ENCODE assay signal across 8 mouse cellular contexts in genomic region chr14:99046031-99046781, GRCm38 (mm10). TPM values are rescaled to one million over a fixed set of nuclear protein-coding genes. Genes with fewer than 3 reads are reported as not detected.
DNase-seq lines count a peak whose midpoint lies in the region; ATAC-seq and TF ChIP-seq lines count a peak whose summit lies in the region.

TSS of gene Mzt1 (minus strand) at chr14:99046134.
TSS of gene Bora (plus strand) at chr14:99046222.

- H3K27me3 ChIP-seq in heart, embryonic 10.5 days (ENCODE audit: insufficient read depth, poor library complexity, severe bottlenecking), result no peaks in the 10 kb centered on the region
- H3K27me3 ChIP-seq in kidney, embryonic 15.5 days, result no peaks in the 10 kb centered on the region

- H3K4me2 ChIP-seq in kidney, embryonic 15.5 days, result peak within 1 kb of the TSS; percentile 63

- peak within 1 kb of the TSS; percentile 95 for H3K4me3 ChIP-seq in bone marrow macrophage, adult 2 months (ENCODE audit: insufficient read depth, low read length)
- H3K4me3 ChIP-seq in embryonic fibroblast, embryonic 13.5 days (ENCODE audit: insufficient read depth, low read length), result peak within 1 kb of the TSS; percentile 90
- H3K4me3 ChIP-seq in heart, embryonic 10.5 days, result peak within 1 kb of the TSS; percentile 86
- H3K4me3 ChIP-seq in kidney, embryonic 15.5 days (replicated peaks), result peak within 1 kb of the TSS; percentile 99

- DNase-seq in A20 (ENCODE audit: low read depth, low spot score) (peak; percentile 98), liver (peak; percentile 96)
- peak; percentile 98 for DNase-seq in heart, embryonic 10.5 days (ENCODE audit: low spot score)
- DNase-seq in spleen, postnatal 4 days (ENCODE audit: low spot score in 2 of 2), result peak; percentile 93 to 96

- peaks cover 22% of the 10 kb centered on the region for H3K4me1 ChIP-seq in bone marrow macrophage, adult 2 months (ENCODE audit: control insufficient read depth, insufficient read depth, low read length)
- no peaks in the 10 kb centered on the region for H3K4me1 ChIP-seq in embryonic fibroblast, embryonic 13.5 days (ENCODE audit: control insufficient read depth, insufficient read depth, low read length)
- H3K4me1 ChIP-seq in heart, embryonic 10.5 days, result peaks cover 25% of the 10 kb centered on the region
- H3K4me1 ChIP-seq in kidney, embryonic 15.5 days, result peaks cover 44% of the 10 kb centered on the region

- H3K9me3 ChIP-seq in heart, embryonic 10.5 days, result no peaks in the 10 kb centered on the region
- no peaks in the 10 kb centered on the region for H3K9me3 ChIP-seq in kidney, embryonic 15.5 days (replicated peaks)

- peak within 1 kb of the TSS; percentile 73 for H3K27ac ChIP-seq in bone marrow macrophage, adult 2 months (ENCODE audit: insufficient read depth, low read depth, low read length)
- H3K27ac ChIP-seq in embryonic fibroblast, embryonic 13.5 days (ENCODE audit: insufficient read depth, low read length), result peak within 1 kb of the TSS; percentile 76
- peak within 1 kb of the TSS; percentile 98 for H3K27ac ChIP-seq in heart, embryonic 10.5 days
- peak within 1 kb of the TSS; percentile 96 for H3K27ac ChIP-seq in kidney, embryonic 15.5 days

- peak; percentile 96 for ATAC-seq in kidney, embryonic 15.5 days (replicated peaks; ENCODE audit: low FRiP score)
- ATAC-seq in monocyte, adult 5-6 weeks (replicated peaks; ENCODE audit: insufficient number of reproducible peaks, low FRiP score, low TSS enrichment, poor library complexity, severe bottlenecking), result peak; percentile 93

- H3K9ac ChIP-seq in kidney, embryonic 15.5 days, result peak within 1 kb of the TSS; percentile 98

- H3K36me3 ChIP-seq in heart, embryonic 10.5 days, result peaks cover 20% of the 10 kb centered on the region
- peaks cover 13% of the 10 kb centered on the region for H3K36me3 ChIP-seq in kidney, embryonic 15.5 days

- TF ChIP-seq CTCF in bone marrow macrophage, adult 2 months (IDR thresholded peaks at IDR 0.05; ENCODE audit: low read depth, low read length), result no peak
- TF ChIP-seq CTCF in embryonic fibroblast, embryonic 13.5 days (IDR thresholded peaks at IDR 0.05; ENCODE audit: borderline replicate concordance, insufficient read depth, low read length), result no peak

- TF ChIP-seq POLR2A in bone marrow macrophage, adult 2 months (IDR thresholded peaks at IDR 0.05; ENCODE audit: borderline replicate concordance, low read depth, low read length), result no peak
- peak; percentile 85 for TF ChIP-seq POLR2A in embryonic fibroblast, embryonic 13.5 days (IDR thresholded peaks at IDR 0.05; ENCODE audit: low read depth, low read length)

- under 1% methylated on average over 81 of the region's 81 CpGs for WGBS in heart, embryonic 10.5 days
- WGBS in kidney, embryonic 15.5 days, result under 1% methylated on average over 81 of the region's 81 CpGs

RNA-seq across cellular contexts. Expression of gene Mzt1, which starts in this region (rescaled TPM):
- 43.1 and 46.3 TPM in 2 replicates for polyA plus RNA-seq in bone marrow macrophage, adult 2 months (2012; ENCODE audit: insufficient read depth, insufficient read length, missing spikeins)
- polyA plus RNA-seq in embryonic fibroblast, embryonic 13.5 days (2011; ENCODE audit: insufficient read length, low read depth, missing spikeins), result 70.5 and 78.6 TPM in 2 replicates
- polyA plus RNA-seq in heart, embryonic 10.5 days (2016; fragmentation: Nextera tagmentation; extraction: Ambion mirVana), result 92.2 and 95.7 TPM in 2 replicates
- polyA plus RNA-seq in kidney, embryonic 15.5 days (2015; fragmentation: Nextera tagmentation; extraction: Ambion mirVana), result 84.8 and 94.3 TPM in 2 replicates
- 30.9 to 34.5 TPM (median 34.0 TPM) in 3 replicates for total RNA-seq in monocyte, adult 5-6 weeks (2017)

RNA-seq across cellular contexts. Expression of gene Bora, which starts in this region (rescaled TPM):
- 13.7 and 13.8 TPM in 2 replicates for polyA plus RNA-seq in bone marrow macrophage, adult 2 months (2012; ENCODE audit: insufficient read depth, insufficient read length, missing spikeins)
- polyA plus RNA-seq in embryonic fibroblast, embryonic 13.5 days (2011; ENCODE audit: insufficient read length, low read depth, missing spikeins), result 20.3 and 25.8 TPM in 2 replicates
- polyA plus RNA-seq in heart, embryonic 10.5 days (2016; fragmentation: Nextera tagmentation; extraction: Ambion mirVana), result 58.1 and 65.2 TPM in 2 replicates
- polyA plus RNA-seq in kidney, embryonic 15.5 days (2015; fragmentation: Nextera tagmentation; extraction: Ambion mirVana), result 82.0 and 84.8 TPM in 2 replicates
- 5.0 to 10.6 TPM (median 7.3 TPM) in 3 replicates for total RNA-seq in monocyte, adult 5-6 weeks (2017)

Comparison
In these comparisons a context has a peak if more than half of its experiments do, and no peak if none do; other contexts are left out.
1. Peak in every context shown above with its lines: DNase-seq, ATAC-seq, H3K4me3 ChIP-seq and H3K27ac ChIP-seq.